Mouse (Mus musculus): Measurements from ENCODE around the gene Zfp184. TPM values are rescaled to one million over a fixed set of nuclear protein-coding genes. Genes with fewer than 3 reads are reported as not detected.

Zfp184 gene
- polyA plus RNA-seq, 1 experiment from 2014 or later, result 7.6 TPM

GRCm38 (mm10) chr13:21981803-21982193 lies 36.9 kb downstream of the Zfp184 start:
- peaks cover 34% of the 10 kb centered on the region for H3K27me3 ChIP-seq (replicated peaks; ENCODE audit: control insufficient read depth, insufficient read depth, low read length)
- DNase-seq (ENCODE audit: low spot score) (no peak), ATAC-seq (ENCODE audit: low read depth) (no peak; the same call in 1 of the 2 replicates)
- H3K4me2 ChIP-seq (ENCODE audit: low read depth, low read length), result peak overlapping the region; percentile 96
- H3K9ac ChIP-seq (ENCODE audit: low read depth, low read length), result peak overlapping the region; percentile 78
- H3K27ac ChIP-seq (replicated peaks; ENCODE audit: low read depth, low read length), result no peak overlapping the region
- 0 out of 2 replicates have a peak, but pooled peaks cover 5% of the 10 kb centered on the region for H3K4me1 ChIP-seq (ENCODE audit: control insufficient read depth, insufficient read depth, low read length)
- H3K4me3 ChIP-seq (ENCODE audit: low read depth, low read length), result peak overlapping the region; percentile 62
- 18% methylated on average over 10 of the region's 17 CpGs for WGBS
- no peaks in the 10 kb centered on the region for H3K9me3 ChIP-seq (ENCODE audit: control insufficient read depth, low read length)
- H3K36me3 ChIP-seq (ENCODE audit: control insufficient read depth, insufficient read depth, low read length), result no peaks in the 10 kb centered on the region

GRCm38 (mm10) chr13:21984486-21984885 lies 39.6 kb downstream of the Zfp184 start:
- ATAC-seq (ENCODE audit: low read depth) (no peak), DNase-seq (ENCODE audit: low spot score) (no peak)
- Histone ChIP-seq H3K9me3 (ENCODE audit: control insufficient read depth, low read length) (no peaks in the 10 kb centered on the region), H3K4me3 (ENCODE audit: low read depth, low read length) (no peak overlapping the region), H3K27me3 (replicated peaks; ENCODE audit: control insufficient read depth, insufficient read depth, low read length) (peaks cover 29% of the 10 kb centered on the region), H3K9ac (ENCODE audit: low read depth, low read length) (no peak overlapping the region), H3K4me2 (ENCODE audit: low read depth, low read length) (no peak overlapping the region), H3K4me1 (ENCODE audit: control insufficient read depth, insufficient read depth, low read length) (0 out of 2 replicates have a peak, but pooled peaks cover 5% of the 10 kb centered on the region), H3K36me3 (ENCODE audit: control insufficient read depth, insufficient read depth, low read length) (no peaks in the 10 kb centered on the region), H3K27ac (replicated peaks; ENCODE audit: low read depth, low read length) (no peak overlapping the region)
- WGBS, result 95% methylated on average over 2 of the region's 2 CpGs

- Histone ChIP-seq H3K9me3 (ENCODE audit: control insufficient read depth, low read length) (peaks cover 7% of the 10 kb centered on the region; the same call in 1 of the 2 replicates), H3K27me3 (replicated peaks; ENCODE audit: control insufficient read depth, insufficient read depth, low read length) (peaks cover 47% of the 10 kb centered on the region), H3K4me3 (ENCODE audit: low read depth, low read length) (no peak overlapping the region), H3K9ac (ENCODE audit: low read depth, low read length) (no peak overlapping the region), H3K27ac (replicated peaks; ENCODE audit: low read depth, low read length) (no peak overlapping the region), H3K4me1 (ENCODE audit: control insufficient read depth, insufficient read depth, low read length) (0 out of 2 replicates have a peak, but pooled peaks cover 12% of the 10 kb centered on the region), H3K4me2 (ENCODE audit: low read depth, low read length) (no peak overlapping the region), H3K36me3 (ENCODE audit: control insufficient read depth, insufficient read depth, low read length) (no peaks in the 10 kb centered on the region)
- ATAC-seq (ENCODE audit: low read depth), result no peak
- 78% methylated on average over 5 of the region's 5 CpGs for WGBS
- DNase-seq (ENCODE audit: low spot score), result no peak
Measured at GRCm38 (mm10) chr13:21992550-21992949, 47.7 kb downstream of the Zfp184 start.

- peak overlapping the region; percentile 23; the same call in 1 of the 2 replicates for H3K4me2 ChIP-seq (ENCODE audit: low read depth, low read length)
- H3K4me1 ChIP-seq (ENCODE audit: control insufficient read depth, insufficient read depth, low read length), result 0 out of 2 replicates have a peak, but pooled peaks cover 12% of the 10 kb centered on the region
Measured at GRCm38 (mm10) chr13:21993957-21994738, 49.3 kb downstream of the Zfp184 start.

GRCm38 (mm10) chr13:21994896-21995295 lies 50.0 kb downstream of the Zfp184 start:
- H3K27ac ChIP-seq (replicated peaks; ENCODE audit: low read depth, low read length), result no peak overlapping the region
- H3K9ac ChIP-seq (ENCODE audit: low read depth, low read length), result peak overlapping the region; percentile 37; the same call in 1 of the 2 replicates
- no peak for ATAC-seq (ENCODE audit: low read depth)
- WGBS, result 5% methylated on average over 8 of the region's 8 CpGs
- peak overlapping the region; percentile 56 for H3K4me2 ChIP-seq (ENCODE audit: low read depth, low read length)
- H3K9me3 ChIP-seq (ENCODE audit: control insufficient read depth, low read length), result peaks cover 7% of the 10 kb centered on the region; the same call in 1 of the 2 replicates
- H3K27me3 ChIP-seq (replicated peaks; ENCODE audit: control insufficient read depth, insufficient read depth, low read length), result peaks cover 71% of the 10 kb centered on the region
- no peak for DNase-seq (ENCODE audit: low spot score)
- H3K4me1 ChIP-seq (ENCODE audit: control insufficient read depth, insufficient read depth, low read length), result 0 out of 2 replicates have a peak, but pooled peaks cover 12% of the 10 kb centered on the region
- H3K36me3 ChIP-seq (ENCODE audit: control insufficient read depth, insufficient read depth, low read length), result no peaks in the 10 kb centered on the region
- H3K4me3 ChIP-seq (ENCODE audit: low read depth, low read length), result peak overlapping the region; percentile 38

More at GRCm38 (mm10) chr13:21993957-21994738, 49.3 kb downstream of the Zfp184 start:
- Histone ChIP-seq H3K27ac (replicated peaks; ENCODE audit: low read depth, low read length) (no peak overlapping the region), H3K36me3 (ENCODE audit: control insufficient read depth, insufficient read depth, low read length) (no peaks in the 10 kb centered on the region), H3K27me3 (replicated peaks; ENCODE audit: control insufficient read depth, insufficient read depth, low read length) (peaks cover 63% of the 10 kb centered on the region), H3K9ac (ENCODE audit: low read depth, low read length) (no peak overlapping the region), H3K4me3 (ENCODE audit: low read depth, low read length) (0 out of 2 replicates have a peak overlapping the region, but pooled peaks have one; percentile 10), H3K9me3 (ENCODE audit: control insufficient read depth, low read length) (peaks cover 7% of the 10 kb centered on the region; the same call in 1 of the 2 replicates)
- DNase-seq (ENCODE audit: low spot score) (peak; percentile 27), ATAC-seq (ENCODE audit: low read depth) (no peak)
- 2% methylated on average over 22 of the region's 22 CpGs for WGBS

GRCm38 (mm10) chr13:21995331-21995914 lies 50.5 kb downstream of the Zfp184 start:
- Histone ChIP-seq H3K9ac (ENCODE audit: low read depth, low read length) (peak overlapping the region; percentile 37; the same call in 1 of the 2 replicates), H3K4me2 (ENCODE audit: low read depth, low read length) (peak overlapping the region; percentile 56), H3K27ac (replicated peaks; ENCODE audit: low read depth, low read length) (no peak overlapping the region), H3K4me3 (ENCODE audit: low read depth, low read length) (peak overlapping the region; percentile 38), H3K36me3 (ENCODE audit: control insufficient read depth, insufficient read depth, low read length) (no peaks in the 10 kb centered on the region), H3K27me3 (replicated peaks; ENCODE audit: control insufficient read depth, insufficient read depth, low read length) (peaks cover 76% of the 10 kb centered on the region), H3K9me3 (ENCODE audit: control insufficient read depth, low read length) (peaks cover 7% of the 10 kb centered on the region; the same call in 1 of the 2 replicates), H3K4me1 (ENCODE audit: control insufficient read depth, insufficient read depth, low read length) (0 out of 2 replicates have a peak, but pooled peaks cover 12% of the 10 kb centered on the region)
- DNase-seq (ENCODE audit: low spot score) (peak; percentile 45), ATAC-seq (ENCODE audit: low read depth) (peak; percentile 57; the same call in 1 of the 2 replicates)
- 1% methylated on average over 18 of the region's 21 CpGs for WGBS

GRCm38 (mm10) chr13:21996101-21996839 lies 51.4 kb downstream of the Zfp184 start:
- WGBS, result 3% methylated on average over 12 of the region's 12 CpGs
- no peak for ATAC-seq (ENCODE audit: low read depth)

GRCm38 (mm10) chr13:21996840-21997185 lies 51.9 kb downstream of the Zfp184 start:
- H3K9me3 ChIP-seq (ENCODE audit: control insufficient read depth, low read length), result no peaks in the 10 kb centered on the region
- H3K9ac ChIP-seq (ENCODE audit: low read depth, low read length), result no peak overlapping the region
- peak overlapping the region; percentile 38 for H3K4me3 ChIP-seq (ENCODE audit: low read depth, low read length)
- H3K27me3 ChIP-seq (replicated peaks; ENCODE audit: control insufficient read depth, insufficient read depth, low read length), result peaks cover 85% of the 10 kb centered on the region
- no peak for ATAC-seq (ENCODE audit: low read depth)
- WGBS, result under 1% methylated on average over 13 of the region's 13 CpGs
- peak overlapping the region; percentile 56 for H3K4me2 ChIP-seq (ENCODE audit: low read depth, low read length)
- no peaks in the 10 kb centered on the region for H3K36me3 ChIP-seq (ENCODE audit: control insufficient read depth, insufficient read depth, low read length)
- H3K4me1 ChIP-seq (ENCODE audit: control insufficient read depth, insufficient read depth, low read length), result 0 out of 2 replicates have a peak, but pooled peaks cover 12% of the 10 kb centered on the region
- no peak for DNase-seq (ENCODE audit: low spot score)
- no peak overlapping the region for H3K27ac ChIP-seq (replicated peaks; ENCODE audit: low read depth, low read length)

More at GRCm38 (mm10) chr13:21996101-21996839, 51.4 kb downstream of the Zfp184 start:
- Histone ChIP-seq H3K27me3 (replicated peaks; ENCODE audit: control insufficient read depth, insufficient read depth, low read length) (peaks cover 85% of the 10 kb centered on the region), H3K4me1 (ENCODE audit: control insufficient read depth, insufficient read depth, low read length) (0 out of 2 replicates have a peak, but pooled peaks cover 12% of the 10 kb centered on the region), H3K27ac (replicated peaks; ENCODE audit: low read depth, low read length) (no peak overlapping the region), H3K36me3 (ENCODE audit: control insufficient read depth, insufficient read depth, low read length) (no peaks in the 10 kb centered on the region), H3K4me3 (ENCODE audit: low read depth, low read length) (peak overlapping the region; percentile 38), H3K9me3 (ENCODE audit: control insufficient read depth, low read length) (peaks cover 3% of the 10 kb centered on the region; the same call in 1 of the 2 replicates), H3K4me2 (ENCODE audit: low read depth, low read length) (peak overlapping the region; percentile 56), H3K9ac (ENCODE audit: low read depth, low read length) (no peak overlapping the region)
- DNase-seq (ENCODE audit: low spot score), result no peak

All from embryonic facial prominence, embryonic 14.5 days (tissue).